Mouse (Mus musculus): ENCODE data around the gene Hoxc8.

The Hoxc8 gene

DNA sequence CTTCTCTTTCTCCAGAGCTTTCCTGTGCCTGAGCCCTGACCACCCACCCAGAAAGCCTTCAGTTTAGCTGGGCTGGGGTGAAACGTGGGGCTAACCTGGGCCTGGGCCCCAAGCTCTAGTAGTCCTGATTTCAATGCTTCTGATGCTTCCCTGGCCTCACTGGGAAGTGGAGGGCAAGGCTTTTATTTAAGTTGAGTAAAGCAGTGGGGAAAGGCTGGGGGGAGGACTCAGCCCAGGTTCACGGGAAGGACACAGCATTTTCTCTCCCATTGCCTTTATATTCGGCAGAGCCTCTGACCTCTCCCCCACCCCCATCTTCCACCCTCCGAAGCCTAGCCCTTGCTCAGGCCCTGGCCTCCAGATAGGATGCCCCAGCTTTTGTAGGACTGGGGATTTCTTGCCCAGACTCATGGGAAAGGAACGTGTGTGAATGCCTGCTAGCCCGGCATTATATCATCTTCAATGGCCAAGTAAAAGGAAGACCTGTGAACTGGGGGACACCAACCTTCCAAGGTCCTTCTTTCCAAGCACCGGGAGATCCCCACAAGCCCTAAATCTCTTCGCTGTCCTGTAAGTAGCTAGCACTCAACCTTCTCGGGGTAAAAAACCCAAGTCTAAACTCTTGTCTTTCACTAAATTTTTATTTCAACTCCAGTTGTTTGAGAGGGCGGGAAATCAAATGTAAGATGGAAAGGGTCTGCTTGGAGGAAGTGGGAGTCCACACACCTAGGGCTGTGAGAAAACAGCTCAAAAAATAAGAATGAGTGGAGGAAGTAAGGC is 48.5 kb downstream of the Hoxc8 start:
- no peaks in the 10 kb centered on the region; the same call in 1 of the 2 replicates for H3K27me3 ChIP-seq (ENCODE audit: control insufficient read depth, insufficient read depth, low read length, poor library complexity, severe bottlenecking)
- DNase-seq (ENCODE audit: low read depth, low spot score): no peak
- no peaks in the 10 kb centered on the region for H3K36me3 ChIP-seq (ENCODE audit: control insufficient read depth, insufficient read depth, low read length, poor library complexity, severe bottlenecking)

DNA sequence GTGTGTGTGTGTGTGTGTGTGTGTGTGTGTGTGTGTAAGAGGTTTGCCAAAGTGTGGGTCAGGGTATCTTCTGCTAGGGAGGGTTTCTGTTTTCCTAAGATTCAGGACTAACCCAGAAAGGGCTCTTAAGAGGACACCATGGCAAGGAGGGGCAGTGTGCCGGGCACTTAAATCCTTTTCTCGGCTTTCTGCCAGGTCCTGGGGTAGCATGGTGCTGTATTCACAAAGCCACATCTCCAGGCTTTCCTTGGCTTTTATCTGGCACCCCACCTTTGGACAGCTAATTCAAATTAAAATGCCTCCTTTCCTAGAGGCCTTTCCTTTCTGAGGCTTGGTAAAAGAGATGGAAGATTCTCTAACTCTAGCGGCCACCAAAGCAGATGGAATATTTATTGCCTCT is 49.2 kb downstream of the Hoxc8 start:
- DNase-seq (ENCODE audit: low read depth, low spot score): no peak
- H3K27me3 ChIP-seq (ENCODE audit: control insufficient read depth, insufficient read depth, low read length, poor library complexity, severe bottlenecking): no peaks in the 10 kb centered on the region; the same call in 1 of the 2 replicates
- H3K36me3 ChIP-seq (ENCODE audit: control insufficient read depth, insufficient read depth, low read length, poor library complexity, severe bottlenecking): no peaks in the 10 kb centered on the region

DNA sequence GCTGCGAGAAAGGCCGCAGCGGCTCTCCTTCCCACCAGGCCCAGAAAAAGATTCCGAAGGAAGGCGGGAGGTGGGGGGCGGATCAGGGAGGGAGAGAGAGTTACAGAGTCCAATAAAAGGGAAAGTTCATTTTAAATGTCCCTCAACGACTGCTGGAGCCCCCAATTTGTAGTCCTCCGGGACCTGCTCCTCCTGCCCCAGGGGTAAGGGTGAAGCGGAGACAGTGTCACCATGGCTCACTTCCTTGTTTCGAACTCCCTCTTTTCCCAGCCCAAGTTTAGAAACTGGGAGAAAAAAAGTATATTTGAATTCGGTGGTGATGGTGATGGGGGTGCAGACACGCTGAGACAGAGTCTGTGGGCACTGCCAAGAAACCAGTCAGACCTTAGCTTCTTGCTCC is 50.2 kb downstream of the Hoxc8 start:
- DNase-seq (ENCODE audit: low read depth, low spot score): no peak
- Histone ChIP-seq H3K27me3 (ENCODE audit: control insufficient read depth, insufficient read depth, low read length, poor library complexity, severe bottlenecking) (no peaks in the 10 kb centered on the region; the same call in 1 of the 2 replicates), H3K36me3 (ENCODE audit: control insufficient read depth, insufficient read depth, low read length, poor library complexity, severe bottlenecking) (no peaks in the 10 kb centered on the region)

DNA sequence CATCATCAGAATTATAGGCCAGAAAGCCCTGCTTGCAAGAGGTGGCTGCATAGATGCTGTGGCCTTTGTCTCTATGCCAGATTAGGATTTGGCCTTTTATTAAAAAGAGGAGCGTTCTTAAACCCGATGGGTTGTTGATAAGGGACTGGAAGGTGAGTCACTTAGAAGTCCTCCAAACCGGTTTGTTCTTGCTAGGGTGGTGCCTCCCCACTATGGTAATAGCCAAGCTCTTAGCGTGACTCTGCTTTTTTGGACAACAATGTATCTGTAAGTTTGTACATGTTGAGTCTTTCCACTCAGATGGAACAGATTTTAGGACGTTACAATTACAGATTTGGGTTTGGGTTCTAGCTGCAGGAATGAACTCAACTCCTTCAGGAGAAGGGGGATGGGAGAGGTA is 51.2 kb downstream of the Hoxc8 start:
- DNase-seq (ENCODE audit: low read depth, low spot score): no peak
- Histone ChIP-seq H3K27me3 (ENCODE audit: control insufficient read depth, insufficient read depth, low read length, poor library complexity, severe bottlenecking) (no peaks in the 10 kb centered on the region; the same call in 1 of the 2 replicates), H3K36me3 (ENCODE audit: control insufficient read depth, insufficient read depth, low read length, poor library complexity, severe bottlenecking) (no peaks in the 10 kb centered on the region)

DNA sequence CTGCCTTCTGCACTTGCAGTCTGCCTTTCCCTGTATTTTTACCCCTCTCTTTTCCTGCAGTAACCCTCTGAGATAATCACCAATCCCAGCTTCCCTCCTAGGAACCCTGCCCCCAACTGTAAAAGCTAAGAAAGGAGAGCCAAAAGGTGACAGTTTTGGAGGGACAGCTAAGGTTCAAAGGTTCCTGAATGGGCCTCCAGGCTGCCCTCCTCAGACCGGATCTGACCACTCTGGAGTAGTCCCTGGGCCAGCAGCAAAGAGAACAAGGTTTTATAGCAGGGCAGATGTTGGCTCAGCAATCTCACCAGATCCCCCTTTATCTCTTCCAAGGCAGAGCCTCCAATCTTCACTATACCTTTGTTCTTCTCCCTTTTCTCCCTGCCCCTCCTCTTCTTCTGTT is 51.8 kb downstream of the Hoxc8 start:
- Histone ChIP-seq H3K36me3 (ENCODE audit: control insufficient read depth, insufficient read depth, low read length, poor library complexity, severe bottlenecking) (no peaks in the 10 kb centered on the region), H3K27me3 (ENCODE audit: control insufficient read depth, insufficient read depth, low read length, poor library complexity, severe bottlenecking) (no peaks in the 10 kb centered on the region; the same call in 1 of the 2 replicates)
- DNase-seq (ENCODE audit: low read depth, low spot score): no peak
